Mouse (Mus musculus) kidney, embryonic 16.5 days (tissue): ENCODE data around the gene Olfr694. TPM values are rescaled to one million over a fixed set of nuclear protein-coding genes. Genes with fewer than 3 reads are reported as not detected.

ENCODE experiments used
- ATAC-seq: fragments of 200-750 bp; cut with Nextera tagmentation; 2 replicates; pipeline ENCODE4 v1.8.0; 2017; ENCODE audit warnings: moderate TSS enrichment; ENCODE audit not compliant: low FRiP score, low TSS enrichment
- H3K27ac ChIP-seq: fragments of 300-500 bp; sonication (generic); 2 replicates; pipeline ENCODE4 v1.5.1; 2014; ENCODE audit warnings: low read length
- H3K27me3 ChIP-seq: fragments of 300-500 bp; sonication (generic); 2 replicates; pipeline ENCODE4 v1.6.1; 2014; ENCODE audit warnings: low read length, control low read depth, mixed read lengths; ENCODE audit not compliant: insufficient read depth
- H3K36me3 ChIP-seq: fragments of 300-500 bp; sonication (generic); 2 replicates; pipeline ENCODE4 v1.6.1; 2014; ENCODE audit warnings: low read length, control low read depth, mixed read lengths; ENCODE audit not compliant: insufficient read depth
- H3K4me1 ChIP-seq: fragments of 300-500 bp; sonication (generic); 2 replicates; pipeline ENCODE4 v1.6.1; 2014; ENCODE audit warnings: low read length, control low read depth, mixed read lengths; ENCODE audit not compliant: insufficient read depth
- H3K4me2 ChIP-seq: fragments of 300-500 bp; sonication (generic); replicated peaks from 2 replicates; pipeline ENCODE4 v1.6.1; 2014; ENCODE audit warnings: low read depth, low read length
- H3K4me3 ChIP-seq: fragments of 300-500 bp; sonication (generic); 2 replicates; pipeline ENCODE4 v1.5.1; 2014; ENCODE audit warnings: mild to moderate bottlenecking, low read length
- H3K9ac ChIP-seq: fragments of 300-500 bp; sonication (generic); replicated peaks from 2 replicates; pipeline ENCODE4 v1.6.1; 2014; ENCODE audit warnings: low read length
- H3K9me3 ChIP-seq: fragments of 300-500 bp; sonication (generic); 2 replicates; pipeline ENCODE4 v1.6.1; 2016; ENCODE audit warnings: low read length, control low read depth
- WGBS: fragments of 180-500 bp; shearing (Covaris S2); extraction: QIAGEN DNeasy Blood & Tissue Kit; methylation state at CpG from one replicate; pipeline ENCODE4 v1.1.7; 2014; 5-methylcytosine and 5-hydroxymethylcytosine counted together
- polyA plus RNA-seq: library from polyadenylated mRNA; unstranded; fragments of >200 nt; fragmentation: Nextera tagmentation; extraction: Ambion mirVana; gene quantifications from 2 replicates; pipeline ENCODE4 v1.2.1, GENCODE M21; 2015

Gene Olfr694
- polyA plus RNA-seq, 1 experiment from 2014 or later, result not detected

GRCm38 (mm10) chr7:106652344-106652652, 39.3 kb downstream of the Olfr694 start:
- no peaks in the 10 kb centered on the region for H3K9me3 ChIP-seq
- no peak overlapping the region for H3K4me3 ChIP-seq
- no peak overlapping the region for H3K27ac ChIP-seq
- no peak overlapping the region for H3K9ac ChIP-seq
- ATAC-seq, result no peak
- no peaks in the 10 kb centered on the region for H3K27me3 ChIP-seq
- no peaks in the 10 kb centered on the region for H3K36me3 ChIP-seq
- no peaks in the 10 kb centered on the region for H3K4me1 ChIP-seq
- no peak overlapping the region for H3K4me2 ChIP-seq

DNA sequence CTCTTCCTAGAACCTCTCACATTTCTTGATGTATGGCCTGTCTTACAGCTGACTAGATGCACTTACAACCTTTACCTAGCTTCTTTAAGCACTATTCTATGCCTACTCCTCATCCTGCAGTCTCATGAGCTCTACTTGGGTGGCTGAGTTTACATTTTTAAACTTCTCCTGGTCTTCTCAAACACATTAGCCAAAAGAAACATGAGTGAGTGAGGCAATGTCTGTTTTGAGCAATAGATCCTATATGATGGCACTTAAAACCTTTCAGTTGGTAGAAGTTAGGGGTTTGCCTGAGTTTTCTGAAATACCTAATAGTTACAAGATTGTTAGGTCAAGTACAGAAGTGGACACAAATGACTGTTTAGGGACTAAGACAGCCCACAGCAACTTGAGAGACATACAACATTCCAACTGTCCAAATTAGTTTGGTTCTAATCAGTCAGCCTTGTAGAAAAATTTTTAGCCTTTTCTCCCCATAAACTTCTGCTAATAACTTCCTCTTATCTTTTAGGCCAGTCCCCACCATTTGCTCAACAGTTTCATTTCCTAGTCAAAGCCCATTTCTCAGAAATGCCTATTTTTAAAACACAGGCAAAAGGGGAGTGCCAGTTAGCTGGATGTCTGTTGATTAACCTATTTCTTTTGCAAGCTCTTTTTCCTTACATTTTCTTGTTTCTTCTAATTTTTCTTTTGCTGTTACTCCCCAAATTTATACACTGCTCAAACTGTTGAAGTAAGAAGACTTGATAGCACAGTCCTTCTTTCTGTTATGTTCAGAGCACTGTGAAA, 39.9 kb downstream of the Olfr694 start:
- Histone ChIP-seq H3K36me3 (no peaks in the 10 kb centered on the region), H3K9ac (no peak overlapping the region), H3K4me1 (no peaks in the 10 kb centered on the region), H3K27me3 (no peaks in the 10 kb centered on the region), H3K9me3 (no peaks in the 10 kb centered on the region), H3K4me2 (no peak overlapping the region), H3K27ac (no peak overlapping the region), H3K4me3 (no peak overlapping the region)
- ATAC-seq, result no peak

DNA sequence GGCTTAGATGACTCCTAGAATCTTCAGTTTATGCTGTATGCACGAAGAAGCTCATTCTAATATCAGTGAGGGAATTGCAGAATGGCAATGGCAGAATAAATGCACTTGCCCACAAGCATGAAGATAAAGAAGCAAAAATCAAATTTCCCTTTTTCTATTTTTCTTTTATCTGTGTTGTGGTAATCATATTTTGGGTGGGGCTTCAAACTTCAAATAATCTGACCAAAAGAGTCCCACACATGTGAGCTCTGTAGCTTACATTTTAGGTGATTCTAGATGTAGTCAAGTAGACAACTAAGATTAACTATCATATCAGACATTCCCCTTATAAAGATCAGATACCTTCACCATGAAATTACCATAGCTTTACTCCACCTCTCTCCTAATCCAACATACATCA, 41.8 kb downstream of the Olfr694 start:
- H3K4me1 ChIP-seq, result no peaks in the 10 kb centered on the region
- H3K4me2 ChIP-seq, result no peak overlapping the region
- no peak for ATAC-seq
- no peak overlapping the region for H3K4me3 ChIP-seq
- H3K36me3 ChIP-seq, result no peaks in the 10 kb centered on the region
- no peaks in the 10 kb centered on the region for H3K9me3 ChIP-seq
- 80% methylated on average over 1 of the region's 1 CpGs for WGBS
- H3K9ac ChIP-seq, result no peak overlapping the region
- no peak overlapping the region for H3K27ac ChIP-seq
- no peaks in the 10 kb centered on the region for H3K27me3 ChIP-seq

DNA sequence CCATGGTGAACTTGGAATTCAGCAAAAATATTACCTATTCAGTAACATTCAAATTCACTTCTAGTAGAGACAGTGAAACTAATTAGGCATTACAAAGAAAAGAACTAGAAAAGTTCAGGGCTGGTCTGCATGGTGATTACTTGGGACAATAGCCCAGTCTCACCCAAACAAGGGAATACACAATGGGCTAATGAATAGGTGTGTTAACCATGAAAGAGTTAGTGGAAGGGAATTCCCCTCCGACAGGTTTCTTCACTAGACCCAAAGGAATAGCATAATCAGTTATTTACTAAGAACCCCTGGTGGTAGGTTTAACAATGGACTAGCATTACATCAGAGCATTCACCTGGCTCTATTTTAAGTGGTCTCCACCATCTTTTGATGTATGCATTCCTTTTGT, 46.4 kb downstream of the Olfr694 start:
- Histone ChIP-seq H3K27me3 (no peaks in the 10 kb centered on the region), H3K9me3 (no peaks in the 10 kb centered on the region), H3K36me3 (no peaks in the 10 kb centered on the region), H3K4me1 (no peaks in the 10 kb centered on the region), H3K9ac (no peak overlapping the region), H3K27ac (no peak overlapping the region), H3K4me2 (no peak overlapping the region), H3K4me3 (no peak overlapping the region)
- no peak for ATAC-seq
- WGBS, result 76% methylated on average over 1 of the region's 1 CpGs

DNA sequence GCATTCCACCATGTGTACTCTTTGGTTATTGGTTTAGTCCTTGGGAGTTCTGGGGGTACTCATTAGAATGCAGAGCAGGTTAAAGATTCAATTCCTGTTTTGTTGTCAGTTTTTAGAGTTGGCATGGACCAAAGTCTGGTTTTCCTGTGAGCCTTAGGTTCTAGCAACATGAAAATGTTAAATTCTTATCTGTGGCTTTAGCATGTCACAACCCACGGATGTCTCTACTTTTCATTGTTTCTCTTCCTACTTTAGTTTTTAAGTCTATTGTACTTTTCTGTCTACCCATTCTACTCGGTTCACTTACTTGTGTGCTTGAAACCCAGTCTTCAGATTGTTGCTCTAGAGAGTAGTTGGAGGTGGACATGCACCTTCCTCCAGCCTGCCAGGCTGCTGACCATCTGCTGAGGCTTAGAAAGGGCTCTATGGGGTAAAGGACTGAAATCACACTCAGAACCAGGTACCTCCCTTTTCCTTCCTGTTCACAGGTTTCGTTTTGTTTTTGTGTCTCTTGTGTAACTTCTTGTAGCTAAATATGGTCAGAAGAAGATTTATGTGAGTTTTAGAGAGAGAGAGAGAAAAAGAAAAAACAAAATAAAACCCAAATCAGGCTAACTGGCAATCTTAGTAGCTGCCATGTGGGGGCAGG, 47.3 kb downstream of the Olfr694 start:
- 63% methylated on average over 3 of the region's 3 CpGs for WGBS
- no peaks in the 10 kb centered on the region for H3K27me3 ChIP-seq
- no peaks in the 10 kb centered on the region for H3K4me1 ChIP-seq
- H3K9ac ChIP-seq, result no peak overlapping the region
- H3K4me3 ChIP-seq, result no peak overlapping the region
- no peak overlapping the region for H3K4me2 ChIP-seq
- H3K36me3 ChIP-seq, result no peaks in the 10 kb centered on the region
- H3K9me3 ChIP-seq, result no peaks in the 10 kb centered on the region
- H3K27ac ChIP-seq, result no peak overlapping the region
- ATAC-seq, result no peak

- H3K27ac ChIP-seq, result no peak overlapping the region
- no peaks in the 10 kb centered on the region for H3K27me3 ChIP-seq
- no peak for ATAC-seq
Measured at GRCm38 (mm10) chr7:106640839-106641238, 50.8 kb downstream of the Olfr694 start.

GRCm38 (mm10) chr7:106635560-106635959, 56.1 kb downstream of the Olfr694 start:
- no peaks in the 10 kb centered on the region for H3K4me1 ChIP-seq
- 84% methylated on average over 4 of the region's 4 CpGs for WGBS
- no peak overlapping the region for H3K4me2 ChIP-seq
- H3K4me3 ChIP-seq, result no peak overlapping the region
- no peaks in the 10 kb centered on the region for H3K9me3 ChIP-seq
- H3K36me3 ChIP-seq, result no peaks in the 10 kb centered on the region
- no peaks in the 10 kb centered on the region for H3K27me3 ChIP-seq
- H3K9ac ChIP-seq, result no peak overlapping the region
- ATAC-seq, result no peak
- no peak overlapping the region for H3K27ac ChIP-seq

More at GRCm38 (mm10) chr7:106640839-106641238, 50.8 kb downstream of the Olfr694 start:
- H3K4me1 ChIP-seq, result no peaks in the 10 kb centered on the region
- H3K9ac ChIP-seq, result no peak overlapping the region
- H3K9me3 ChIP-seq, result no peaks in the 10 kb centered on the region
- H3K4me3 ChIP-seq, result no peak overlapping the region
- 81% methylated on average over 1 of the region's 1 CpGs for WGBS
- H3K4me2 ChIP-seq, result no peak overlapping the region
- no peaks in the 10 kb centered on the region for H3K36me3 ChIP-seq

Other genes starting within 250 kb of the Olfr694 start
- not detected in 2 replicates for gene Olfr693, start 11.2 kb downstream of the Olfr694 start, polyA plus RNA-seq
- not detected in 2 replicates for gene Olfr695, start 24.6 kb upstream of the Olfr694 start, polyA plus RNA-seq
- not detected in 2 replicates for gene Olfr697, start 50.6 kb upstream of the Olfr694 start, polyA plus RNA-seq
- not detected in 2 replicates for gene Olfr698, start 63.6 kb upstream of the Olfr694 start, polyA plus RNA-seq
- not detected in 2 replicates for gene Olfr699, start 101.4 kb upstream of the Olfr694 start, polyA plus RNA-seq
- not detected in 2 replicates for gene Olfr700, start 117.0 kb upstream of the Olfr694 start, polyA plus RNA-seq
- gene Olfr701, start 122.3 kb upstream of the Olfr694 start, polyA plus RNA-seq, result not detected in 2 replicates
- gene Olfr702, start 142.1 kb upstream of the Olfr694 start, polyA plus RNA-seq, result not detected in 2 replicates
- not detected in 2 replicates for gene Olfr703, start 151.5 kb upstream of the Olfr694 start, polyA plus RNA-seq
- not detected in 2 replicates for gene Olfr704, start 171.4 kb upstream of the Olfr694 start, polyA plus RNA-seq
- gene Olfr705, start 185.1 kb upstream of the Olfr694 start, polyA plus RNA-seq, result not detected in 2 replicates
- not detected in 2 replicates for gene Olfr706, start 196.3 kb upstream of the Olfr694 start, polyA plus RNA-seq
- not detected in 2 replicates for gene Olfr707, start 209.4 kb upstream of the Olfr694 start, polyA plus RNA-seq
- not detected in 2 replicates for gene Olfr1532-ps1, start 216.2 kb upstream of the Olfr694 start, polyA plus RNA-seq
- not detected in 2 replicates for gene Olfr709-ps1, start 240.4 kb upstream of the Olfr694 start, polyA plus RNA-seq